Mouse (Mus musculus) lung, embryonic 16.5 days (tissue): ENCODE results near the gene Fgfr2. TPM values are rescaled to one million over a fixed set of nuclear protein-coding genes. Genes with fewer than 3 reads are reported as not detected.

Experiments used
- ATAC-seq: fragments of 200-750 bp; cut with Nextera tagmentation; 2 replicates; pipeline ENCODE4 v1.8.0; 2017; ENCODE audit warnings: low read depth, mild to moderate bottlenecking, moderate library complexity
- H3K27ac ChIP-seq: fragments of 300-500 bp; sonication (generic); 2 replicates; pipeline ENCODE4 v1.5.1; 2014; ENCODE audit warnings: mild to moderate bottlenecking, control low read depth, low read length
- H3K27me3 ChIP-seq: fragments of 300-500 bp; sonication (generic); 2 replicates; pipeline ENCODE4 v1.6.1; 2014; ENCODE audit warnings: low read depth, low read length, mixed read lengths; ENCODE audit not compliant: control insufficient read depth, insufficient read depth
- H3K36me3 ChIP-seq: fragments of 300-500 bp; sonication (generic); 2 replicates; pipeline ENCODE4 v1.6.1; 2014; ENCODE audit warnings: low read length; ENCODE audit not compliant: control insufficient read depth, insufficient read depth
- H3K4me1 ChIP-seq: fragments of 300-500 bp; sonication (generic); replicated peaks from 2 replicates; pipeline ENCODE4 v1.6.1; 2014; ENCODE audit warnings: low read length, mixed read lengths; ENCODE audit not compliant: control insufficient read depth, insufficient read depth
- H3K4me2 ChIP-seq: fragments of 300-500 bp; sonication (generic); 2 replicates; pipeline ENCODE4 v1.6.1; 2014; ENCODE audit warnings: low read depth, low read length, control low read depth
- H3K4me3 ChIP-seq: fragments of 300-500 bp; sonication (generic); 2 replicates; pipeline ENCODE4 v1.5.1; 2014; ENCODE audit warnings: mild to moderate bottlenecking, low read length, control low read depth
- H3K9ac ChIP-seq: fragments of 300-500 bp; sonication (generic); 2 replicates; pipeline ENCODE4 v1.6.1; 2014; ENCODE audit warnings: low read length, control low read depth
- H3K9me3 ChIP-seq: fragments of 300-500 bp; sonication (generic); 2 replicates; pipeline ENCODE4 v1.6.1; 2016; ENCODE audit warnings: low read length; ENCODE audit not compliant: control insufficient read depth
- WGBS: fragments of 180-500 bp; shearing (Covaris S2); extraction: QIAGEN DNeasy Blood & Tissue Kit; methylation state at CpG from one replicate; pipeline ENCODE4 v1.1.7; 2014; 5-methylcytosine and 5-hydroxymethylcytosine counted together
- polyA plus RNA-seq: library from polyadenylated mRNA; unstranded; fragments of >200 nt; fragmentation: Nextera tagmentation; extraction: Ambion mirVana; gene quantifications from 2 replicates; pipeline ENCODE4 v1.2.1, GENCODE M21; 2015

Fgfr2 gene
- polyA plus RNA-seq, 1 experiment from 2014 or later, result 175 TPM

- peak overlapping the region; percentile 60; the same call in 1 of the 2 replicates for H3K27ac ChIP-seq
- no peaks in the 10 kb centered on the region for H3K27me3 ChIP-seq
- no peak overlapping the region; the same call in 1 of the 2 replicates for H3K9ac ChIP-seq
- H3K9me3 ChIP-seq, result no peaks in the 10 kb centered on the region
- no peak for ATAC-seq
- H3K4me1 ChIP-seq, result peaks cover 28% of the 10 kb centered on the region
- no peaks in the 10 kb centered on the region for H3K36me3 ChIP-seq
- 49% methylated on average over 14 of the region's 14 CpGs for WGBS
- H3K4me2 ChIP-seq, result no peak overlapping the region
- no peak overlapping the region for H3K4me3 ChIP-seq
These were observed 2798.3 kb downstream of the Fgfr2 start for GRCm38 (mm10) chr7:130324716-130325401.

GRCm38 (mm10) chr7:130323766-130324165, 2799.4 kb downstream of the Fgfr2 start:
- H3K4me1 ChIP-seq, result peaks cover 32% of the 10 kb centered on the region
- no peaks in the 10 kb centered on the region for H3K9me3 ChIP-seq
- no peaks in the 10 kb centered on the region for H3K36me3 ChIP-seq
- H3K27ac ChIP-seq, result no peak overlapping the region
- no peak for ATAC-seq
- H3K9ac ChIP-seq, result no peak overlapping the region
- H3K27me3 ChIP-seq, result no peaks in the 10 kb centered on the region
- H3K4me3 ChIP-seq, result no peak overlapping the region
- H3K4me2 ChIP-seq, result no peak overlapping the region
- 76% methylated on average over 4 of the region's 4 CpGs for WGBS

- no peak overlapping the region for H3K4me3 ChIP-seq
- 19% methylated on average over 8 of the region's 8 CpGs for WGBS
- H3K36me3 ChIP-seq, result no peaks in the 10 kb centered on the region
- H3K27me3 ChIP-seq, result no peaks in the 10 kb centered on the region
- peak overlapping the region; percentile 53 for H3K27ac ChIP-seq
- H3K4me1 ChIP-seq, result peaks cover 10% of the 10 kb centered on the region
- no peaks in the 10 kb centered on the region for H3K9me3 ChIP-seq
- ATAC-seq, result peak; percentile 84
- H3K9ac ChIP-seq, result no peak overlapping the region; the same call in 1 of the 2 replicates
- no peak overlapping the region for H3K4me2 ChIP-seq
These were observed 2803.2 kb downstream of the Fgfr2 start for GRCm38 (mm10) chr7:130319799-130320556.

GRCm38 (mm10) chr7:130316294-130316693, 2806.9 kb downstream of the Fgfr2 start:
- H3K4me2 ChIP-seq, result no peak overlapping the region
- no peaks in the 10 kb centered on the region for H3K27me3 ChIP-seq
- ATAC-seq, result no peak
- 38% methylated on average over 3 of the region's 3 CpGs for WGBS
- no peaks in the 10 kb centered on the region for H3K9me3 ChIP-seq
- H3K4me3 ChIP-seq, result no peak overlapping the region
- H3K9ac ChIP-seq, result no peak overlapping the region
- H3K4me1 ChIP-seq, result peaks cover 17% of the 10 kb centered on the region
- no peak overlapping the region for H3K27ac ChIP-seq
- H3K36me3 ChIP-seq, result no peaks in the 10 kb centered on the region

GRCm38 (mm10) chr7:130315221-130315620, 2807.9 kb downstream of the Fgfr2 start:
- no peak overlapping the region for H3K4me2 ChIP-seq
- no peak overlapping the region for H3K9ac ChIP-seq
- peaks cover 18% of the 10 kb centered on the region for H3K4me1 ChIP-seq
- peak overlapping the region; percentile 28; the same call in 1 of the 2 replicates for H3K27ac ChIP-seq
- H3K27me3 ChIP-seq, result no peaks in the 10 kb centered on the region
- no peaks in the 10 kb centered on the region for H3K9me3 ChIP-seq
- no peak overlapping the region for H3K4me3 ChIP-seq
- WGBS, result 69% methylated on average over 6 of the region's 6 CpGs
- H3K36me3 ChIP-seq, result no peaks in the 10 kb centered on the region
- ATAC-seq, result peak; percentile 10; the same call in 1 of the 2 replicates

- no peak overlapping the region for H3K4me2 ChIP-seq
- peak; percentile 50 for ATAC-seq
- H3K36me3 ChIP-seq, result no peaks in the 10 kb centered on the region
- H3K4me3 ChIP-seq, result no peak overlapping the region
- H3K27me3 ChIP-seq, result no peaks in the 10 kb centered on the region
- WGBS, result 86% methylated on average over 6 of the region's 6 CpGs
- peaks cover 12% of the 10 kb centered on the region for H3K4me1 ChIP-seq
- H3K27ac ChIP-seq, result peak overlapping the region; percentile 28; the same call in 1 of the 2 replicates
- no peak overlapping the region for H3K9ac ChIP-seq
- H3K9me3 ChIP-seq, result no peaks in the 10 kb centered on the region
These were observed 2808.5 kb downstream of the Fgfr2 start for GRCm38 (mm10) chr7:130314658-130315057.

- no peak overlapping the region for H3K9ac ChIP-seq
- peak; percentile 69 for ATAC-seq
- H3K36me3 ChIP-seq, result no peaks in the 10 kb centered on the region
- no peaks in the 10 kb centered on the region for H3K27me3 ChIP-seq
- H3K27ac ChIP-seq, result peak overlapping the region; percentile 40
- H3K4me2 ChIP-seq, result no peak overlapping the region
- WGBS, result 52% methylated on average over 4 of the region's 4 CpGs
- no peak overlapping the region for H3K4me3 ChIP-seq
- peaks cover 10% of the 10 kb centered on the region for H3K4me1 ChIP-seq
- H3K9me3 ChIP-seq, result no peaks in the 10 kb centered on the region
These were observed 2811.8 kb downstream of the Fgfr2 start for GRCm38 (mm10) chr7:130311362-130311761.

- no peak overlapping the region for H3K9ac ChIP-seq
- no peaks in the 10 kb centered on the region for H3K36me3 ChIP-seq
- H3K4me2 ChIP-seq, result no peak overlapping the region
- H3K9me3 ChIP-seq, result no peaks in the 10 kb centered on the region
- H3K4me1 ChIP-seq, result peaks cover 10% of the 10 kb centered on the region
- ATAC-seq, result no peak
- 69% methylated on average over 2 of the region's 2 CpGs for WGBS
- H3K4me3 ChIP-seq, result no peak overlapping the region
- no peak overlapping the region for H3K27ac ChIP-seq
- H3K27me3 ChIP-seq, result no peaks in the 10 kb centered on the region
These were observed 2814.0 kb downstream of the Fgfr2 start for GRCm38 (mm10) chr7:130309180-130309579.

GRCm38 (mm10) chr7:130307036-130307435, 2816.1 kb downstream of the Fgfr2 start:
- H3K4me3 ChIP-seq, result no peak overlapping the region
- no peak for ATAC-seq
- H3K9ac ChIP-seq, result no peak overlapping the region
- H3K36me3 ChIP-seq, result no peaks in the 10 kb centered on the region
- H3K27me3 ChIP-seq, result no peaks in the 10 kb centered on the region
- no peak overlapping the region for H3K4me2 ChIP-seq
- H3K27ac ChIP-seq, result no peak overlapping the region
- WGBS, result 82% methylated on average over 3 of the region's 3 CpGs
- no peaks in the 10 kb centered on the region for H3K9me3 ChIP-seq
- peaks cover 10% of the 10 kb centered on the region for H3K4me1 ChIP-seq
